Mouse (Mus musculus) embryonic fibroblast, embryonic 13.5 days (primary cell): ENCODE data around the gene Ip6k1.

ENCODE experiments used
- CTCF ChIP-seq: IDR thresholded peaks from 2 replicates; pipeline ENCODE4 v1.5.1; 2011; ENCODE audit warnings: mild to moderate bottlenecking, control low read depth, low read length, moderate library complexity, borderline replicate concordance; ENCODE audit not compliant: insufficient read depth
- POLR2A ChIP-seq: IDR thresholded peaks from 2 replicates; pipeline ENCODE4 v1.6.1; 2011; ENCODE audit warnings: low read depth, mild to moderate bottlenecking, control low read depth, low read length, moderate library complexity

- no peak for TF ChIP-seq POLR2A
- TF ChIP-seq CTCF, result no peak
These were observed 25.6 kb downstream of the Ip6k1 start for GRCm38 (mm10) chr9:108027867-108028266.
